Mouse (Mus musculus): ENCODE data around the gene Paqr8. TPM values are rescaled to one million over a fixed set of nuclear protein-coding genes. Genes with fewer than 3 reads are reported as not detected.

The Paqr8 gene
- polyA plus RNA-seq, 1 experiment = 112 TPM

- WGBS = 34% methylated on average over 5 of the region's 5 CpGs
- no peaks in the 10 kb centered on the region for H3K27me3 ChIP-seq (ENCODE audit: control insufficient read depth, insufficient read depth, low read length)
- H3K4me1 ChIP-seq (ENCODE audit: control insufficient read depth, insufficient read depth, low read length) = peaks cover 6% of the 10 kb centered on the region; the same call in 1 of the 2 replicates
- TF ChIP-seq CTCF (IDR thresholded peaks at IDR 0.05; ENCODE audit: borderline replicate concordance, insufficient read depth, low read depth, low read length) = no peak
- 0 out of 2 replicates have a peak, but pooled peaks have one; percentile 21 for TF ChIP-seq POLR2A (IDR thresholded peaks at IDR 0.05; ENCODE audit: borderline replicate concordance, insufficient read depth, low read length)
- H3K4me3 ChIP-seq (replicated peaks; ENCODE audit: insufficient read depth, low read depth, low read length) = peak overlapping the region; percentile 40
- DNase-seq = peak; percentile 57 to 72
- H3K27ac ChIP-seq (ENCODE audit: insufficient read depth, low read length) = no peak overlapping the region; the same call in 1 of the 2 replicates
Observed at GRCm38 (mm10) chr1:20893059-20893458, 2.7 kb downstream of the Paqr8 start.

- DNase-seq = no peak
- no peak overlapping the region for H3K27ac ChIP-seq (ENCODE audit: insufficient read depth, low read length)
- no peak overlapping the region for H3K4me3 ChIP-seq (replicated peaks; ENCODE audit: insufficient read depth, low read depth, low read length)
- H3K4me1 ChIP-seq (ENCODE audit: control insufficient read depth, insufficient read depth, low read length) = peaks cover 3% of the 10 kb centered on the region
- 52% methylated on average over 9 of the region's 9 CpGs for WGBS
- no peaks in the 10 kb centered on the region for H3K27me3 ChIP-seq (ENCODE audit: control insufficient read depth, insufficient read depth, low read length)
- no peak for TF ChIP-seq CTCF (IDR thresholded peaks at IDR 0.05; ENCODE audit: borderline replicate concordance, insufficient read depth, low read depth, low read length)
- TF ChIP-seq POLR2A (IDR thresholded peaks at IDR 0.05; ENCODE audit: borderline replicate concordance, insufficient read depth, low read length) = no peak
Observed at GRCm38 (mm10) chr1:20898391-20898790, 8.0 kb downstream of the Paqr8 start.

GRCm38 (mm10) chr1:20900336-20900735 lies 9.9 kb downstream of the Paqr8 start:
- WGBS = 69% methylated on average over 4 of the region's 4 CpGs

GRCm38 (mm10) chr1:20905501-20906127 lies 15.2 kb downstream of the Paqr8 start:
- no peaks in the 10 kb centered on the region for H3K27me3 ChIP-seq (ENCODE audit: control insufficient read depth, insufficient read depth, low read length)
- peaks cover 23% of the 10 kb centered on the region for H3K4me1 ChIP-seq (ENCODE audit: control insufficient read depth, insufficient read depth, low read length)
- WGBS = 10% methylated on average over 8 of the region's 8 CpGs
- no peak overlapping the region for H3K4me3 ChIP-seq (replicated peaks; ENCODE audit: insufficient read depth, low read depth, low read length)
- TF ChIP-seq CTCF (IDR thresholded peaks at IDR 0.05; ENCODE audit: borderline replicate concordance, insufficient read depth, low read depth, low read length) (no peak), POLR2A (IDR thresholded peaks at IDR 0.05; ENCODE audit: borderline replicate concordance, insufficient read depth, low read length) (no peak)
- peak overlapping the region; percentile 80 for H3K27ac ChIP-seq (ENCODE audit: insufficient read depth, low read length)
- peak; percentile 85 to 91 for DNase-seq

More at GRCm38 (mm10) chr1:20900336-20900735, 9.9 kb downstream of the Paqr8 start:
- no peak for DNase-seq
- Histone ChIP-seq H3K27me3 (ENCODE audit: control insufficient read depth, insufficient read depth, low read length) (no peaks in the 10 kb centered on the region), H3K4me1 (ENCODE audit: control insufficient read depth, insufficient read depth, low read length) (peaks cover 5% of the 10 kb centered on the region), H3K4me3 (replicated peaks; ENCODE audit: insufficient read depth, low read depth, low read length) (no peak overlapping the region), H3K27ac (ENCODE audit: insufficient read depth, low read length) (no peak overlapping the region)
- TF ChIP-seq POLR2A (IDR thresholded peaks at IDR 0.05; ENCODE audit: borderline replicate concordance, insufficient read depth, low read length) = no peak
- TF ChIP-seq CTCF (IDR thresholded peaks at IDR 0.05; ENCODE audit: borderline replicate concordance, insufficient read depth, low read depth, low read length) = no peak

- no peak for TF ChIP-seq POLR2A (IDR thresholded peaks at IDR 0.05; ENCODE audit: borderline replicate concordance, insufficient read depth, low read length)
- no peak for TF ChIP-seq CTCF (IDR thresholded peaks at IDR 0.05; ENCODE audit: borderline replicate concordance, insufficient read depth, low read depth, low read length)
- Histone ChIP-seq H3K4me1 (ENCODE audit: control insufficient read depth, insufficient read depth, low read length) (peaks cover 23% of the 10 kb centered on the region), H3K27ac (ENCODE audit: insufficient read depth, low read length) (peak overlapping the region; percentile 70), H3K4me3 (replicated peaks; ENCODE audit: insufficient read depth, low read depth, low read length) (no peak overlapping the region), H3K27me3 (ENCODE audit: control insufficient read depth, insufficient read depth, low read length) (no peaks in the 10 kb centered on the region)
- 27% methylated on average over 9 of the region's 9 CpGs for WGBS
- peak; percentile 50 to 63 for DNase-seq
Observed at GRCm38 (mm10) chr1:20906128-20906515, 15.7 kb downstream of the Paqr8 start.

GRCm38 (mm10) chr1:20908541-20908940 lies 18.1 kb downstream of the Paqr8 start:
- no peak overlapping the region for H3K4me3 ChIP-seq (replicated peaks; ENCODE audit: insufficient read depth, low read depth, low read length)
- 81% methylated on average over 4 of the region's 4 CpGs for WGBS
- TF ChIP-seq POLR2A (IDR thresholded peaks at IDR 0.05; ENCODE audit: borderline replicate concordance, insufficient read depth, low read length) (no peak), CTCF (IDR thresholded peaks at IDR 0.05; ENCODE audit: borderline replicate concordance, insufficient read depth, low read depth, low read length) (no peak)
- peaks cover 27% of the 10 kb centered on the region for H3K4me1 ChIP-seq (ENCODE audit: control insufficient read depth, insufficient read depth, low read length)
- peak overlapping the region; percentile 84; the same call in 1 of the 2 replicates for H3K27ac ChIP-seq (ENCODE audit: insufficient read depth, low read length)
- no peaks in the 10 kb centered on the region for H3K27me3 ChIP-seq (ENCODE audit: control insufficient read depth, insufficient read depth, low read length)
- DNase-seq = no peak

GRCm38 (mm10) chr1:20912115-20912514 lies 21.7 kb downstream of the Paqr8 start:
- peaks cover 18% of the 10 kb centered on the region for H3K4me1 ChIP-seq (ENCODE audit: control insufficient read depth, insufficient read depth, low read length)
- TF ChIP-seq CTCF (IDR thresholded peaks at IDR 0.05; ENCODE audit: borderline replicate concordance, insufficient read depth, low read depth, low read length) = no peak
- TF ChIP-seq POLR2A (IDR thresholded peaks at IDR 0.05; ENCODE audit: borderline replicate concordance, insufficient read depth, low read length) = no peak
- no peak for DNase-seq
- WGBS = 33% methylated on average over 2 of the region's 2 CpGs
- no peak overlapping the region for H3K4me3 ChIP-seq (replicated peaks; ENCODE audit: insufficient read depth, low read depth, low read length)
- peak overlapping the region; percentile 58; the same call in 1 of the 2 replicates for H3K27ac ChIP-seq (ENCODE audit: insufficient read depth, low read length)
- H3K27me3 ChIP-seq (ENCODE audit: control insufficient read depth, insufficient read depth, low read length) = no peaks in the 10 kb centered on the region

- Histone ChIP-seq H3K4me3 (replicated peaks; ENCODE audit: insufficient read depth, low read depth, low read length) (no peak overlapping the region), H3K27ac (ENCODE audit: insufficient read depth, low read length) (peak overlapping the region; percentile 25; the same call in 1 of the 2 replicates), H3K4me1 (ENCODE audit: control insufficient read depth, insufficient read depth, low read length) (peaks cover 18% of the 10 kb centered on the region), H3K27me3 (ENCODE audit: control insufficient read depth, insufficient read depth, low read length) (no peaks in the 10 kb centered on the region)
- no peak for TF ChIP-seq CTCF (IDR thresholded peaks at IDR 0.05; ENCODE audit: borderline replicate concordance, insufficient read depth, low read depth, low read length)
- no peak for TF ChIP-seq POLR2A (IDR thresholded peaks at IDR 0.05; ENCODE audit: borderline replicate concordance, insufficient read depth, low read length)
- DNase-seq = no peak
- 50% methylated on average over 13 of the region's 13 CpGs for WGBS
Observed at GRCm38 (mm10) chr1:20912527-20913171, 22.2 kb downstream of the Paqr8 start.

Measured in cerebellum, adult 2 months (tissue).